Mouse (Mus musculus): ENCODE measurements around the gene H60b.
"Not testable (repeated sequence)": the region's sequence is repeated elsewhere in the genome, so short reads cannot be mapped to it uniquely, and the experiment has no call there.

H60b gene

DNA sequence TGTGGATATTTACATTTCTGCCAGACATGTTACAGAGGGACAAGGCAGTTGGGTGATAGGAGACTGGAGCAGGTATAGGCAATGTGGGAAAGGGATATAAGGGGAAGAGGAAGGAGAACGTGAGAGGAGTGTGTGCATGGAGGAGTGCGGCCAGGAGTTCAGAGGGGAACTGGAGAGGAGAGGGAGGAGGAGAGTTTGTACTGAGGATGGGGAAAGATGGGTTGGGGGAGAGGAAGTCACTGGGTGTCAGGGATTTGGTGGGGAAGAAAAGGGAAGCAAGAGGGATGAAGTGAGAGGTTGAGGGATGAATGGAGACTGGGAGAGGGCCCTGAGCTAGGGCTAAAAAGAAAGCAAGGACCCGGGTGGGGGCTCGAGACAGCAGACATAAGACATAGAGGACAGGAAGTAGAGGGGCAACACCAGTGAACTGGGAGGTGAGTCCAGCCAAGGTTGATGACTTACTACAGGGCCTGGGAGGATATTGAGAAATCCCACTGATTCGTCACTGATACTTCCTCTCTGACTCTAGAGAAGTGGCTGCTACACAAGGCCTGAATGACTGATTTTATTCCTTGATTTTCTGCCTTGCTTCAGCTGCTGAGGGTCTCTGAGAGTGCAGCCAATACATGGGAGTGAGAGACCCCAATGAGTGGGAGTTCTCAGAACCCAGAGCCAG is 7.1 kb downstream of the H60b start:
- DNase-seq: not testable (repeated sequence)

DNA sequence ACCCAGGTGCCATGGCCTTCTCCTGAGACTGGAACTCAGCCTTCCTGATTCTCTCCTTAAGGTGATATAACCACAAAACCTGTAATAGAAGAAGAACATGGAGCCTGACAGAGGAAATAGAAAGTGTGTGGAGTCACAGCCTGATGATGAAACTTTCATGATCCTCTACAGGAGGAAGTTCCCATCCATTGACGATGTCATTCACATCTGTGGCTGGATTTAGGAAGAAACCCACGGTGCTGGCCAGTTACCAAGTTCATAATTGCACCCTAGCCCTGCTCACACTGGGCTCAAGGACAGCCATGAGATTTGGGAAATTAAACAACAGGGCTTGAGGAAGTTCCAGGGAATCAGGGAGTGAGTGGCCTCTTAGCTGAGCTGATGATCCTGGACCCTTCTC is 7.6 kb downstream of the H60b start:
- DNase-seq: not testable (repeated sequence)

DNA sequence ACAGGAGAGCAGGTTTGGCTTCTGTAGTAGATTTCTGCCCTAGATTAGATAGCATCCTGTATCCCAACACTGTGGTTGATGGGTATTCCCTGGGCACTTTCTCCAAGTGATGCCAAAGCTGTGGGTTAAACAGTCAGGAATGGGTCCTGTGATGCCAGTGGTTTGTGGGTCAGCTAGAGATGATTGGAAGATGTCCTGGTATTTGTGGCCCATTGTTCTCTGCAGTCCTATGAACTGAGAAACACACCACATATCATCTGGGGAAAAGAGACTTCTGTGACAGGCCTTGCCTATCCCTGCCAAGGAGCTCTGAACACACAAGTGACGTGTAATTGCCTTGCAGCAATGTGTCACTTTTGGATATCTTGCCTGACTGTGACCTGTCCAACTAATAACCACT is 8.7 kb downstream of the H60b start:
- not testable (repeated sequence) for DNase-seq

- DNase-seq: not testable (repeated sequence)
Observed at GRCm38 (mm10) chr10:22169116-22169515, 10.7 kb downstream of the H60b start.

- not testable (repeated sequence) for DNase-seq
Observed at GRCm38 (mm10) chr10:22172431-22173334, 14.3 kb downstream of the H60b start.

DNA sequence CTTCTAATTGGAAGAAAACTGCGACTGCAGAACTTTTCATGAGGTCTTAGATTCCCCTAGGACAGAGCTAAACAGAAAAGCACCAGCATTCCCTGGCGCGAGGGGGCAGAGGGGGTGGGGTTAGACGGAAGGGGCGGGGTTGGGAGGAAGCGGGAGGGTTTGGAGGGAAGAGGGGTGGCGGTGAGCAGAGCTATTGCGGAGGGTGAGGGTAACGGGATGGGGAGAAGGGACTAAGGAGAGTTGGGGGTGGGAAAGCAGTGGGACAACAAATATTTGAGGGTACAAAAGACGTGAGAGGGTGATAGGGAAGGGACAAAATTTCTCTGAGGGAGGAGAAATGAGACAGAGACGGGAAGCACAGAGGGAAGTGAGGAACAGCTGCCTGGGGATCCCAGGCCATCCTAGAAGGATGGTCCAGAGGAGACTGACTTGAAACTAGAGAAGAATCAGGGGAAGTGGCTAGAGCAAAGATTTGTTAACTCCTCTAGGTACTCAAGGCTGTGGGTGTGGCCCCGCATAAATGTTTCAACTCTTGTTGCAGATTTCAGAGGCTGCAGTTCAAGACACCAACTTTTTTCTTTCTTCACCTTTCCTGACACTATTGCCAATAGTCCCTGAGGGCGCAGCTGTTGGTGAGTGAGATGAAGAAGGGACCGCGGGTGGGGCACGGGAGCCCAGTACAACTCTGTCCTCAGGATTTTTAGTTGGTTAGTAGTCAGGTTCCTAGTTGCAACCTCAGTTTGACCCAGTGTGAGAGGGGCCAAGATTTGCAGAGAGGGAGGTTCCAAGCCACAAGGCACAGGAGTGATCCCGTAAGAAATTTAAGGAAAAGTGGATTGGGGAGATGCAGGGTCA is 15.2 kb downstream of the H60b start:
- DNase-seq: not testable (repeated sequence)

DNA sequence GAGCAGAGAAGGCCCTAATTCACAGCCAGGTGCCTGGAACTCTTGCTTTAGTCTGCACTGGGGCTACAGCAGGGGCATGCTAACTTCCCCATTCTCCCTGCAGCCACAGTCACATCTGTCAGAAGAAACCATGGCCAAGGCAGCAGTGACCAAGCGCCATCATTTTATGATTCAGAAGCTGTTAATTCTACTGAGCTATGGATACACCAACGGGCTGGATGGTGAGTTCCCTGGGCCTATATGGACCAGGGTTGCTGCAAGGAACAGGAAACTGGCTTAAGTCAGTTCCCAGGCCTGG is 15.8 kb downstream of the H60b start:
- DNase-seq: not testable (repeated sequence)

- DNase-seq: not testable (repeated sequence)
Observed at GRCm38 (mm10) chr10:22176515-22176914, 18.1 kb downstream of the H60b start.

DNA sequence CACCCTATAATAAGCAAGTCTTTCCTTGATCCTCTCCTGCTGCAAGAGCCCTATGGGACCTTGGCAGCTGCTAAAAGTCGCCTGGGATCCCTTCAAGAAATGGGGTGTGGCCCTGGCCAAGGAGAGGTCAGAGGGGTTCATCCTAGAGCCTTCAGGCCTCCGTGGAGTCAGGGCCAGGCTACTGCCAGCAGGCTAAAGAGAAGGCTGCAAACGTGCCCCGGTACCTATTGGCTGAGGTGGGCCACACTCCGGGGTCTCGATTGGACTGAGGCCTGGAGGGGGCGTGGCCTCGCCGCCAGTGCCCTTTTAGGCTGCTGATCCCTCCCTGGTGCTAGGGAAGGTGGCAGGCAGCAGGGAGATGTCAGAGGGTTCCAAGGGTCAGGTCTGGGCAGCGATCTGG is 32.6 kb downstream of the H60b start:
- DNase-seq: not testable (repeated sequence)

DNA sequence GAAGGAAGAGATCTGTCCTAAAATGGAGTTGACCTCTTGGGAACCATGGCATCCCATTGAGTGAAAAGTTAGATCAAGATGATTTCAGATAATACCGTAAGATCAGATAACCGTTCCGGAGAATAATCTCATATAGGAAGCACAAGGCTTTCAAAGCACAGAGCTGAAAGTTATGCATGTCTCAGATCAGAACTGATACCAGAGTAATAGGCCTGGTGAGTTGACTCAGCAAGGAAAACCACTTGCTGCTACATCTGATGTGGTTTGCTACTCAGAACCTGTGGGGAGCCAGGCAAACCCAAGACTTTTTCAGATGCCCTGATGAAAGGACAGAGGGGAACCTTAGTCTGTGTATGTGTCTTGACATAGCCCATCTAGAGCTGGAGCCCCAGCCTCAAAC is 43.0 kb downstream of the H60b start:
- not testable (repeated sequence) for DNase-seq

- not testable (repeated sequence) for DNase-seq
Observed at GRCm38 (mm10) chr10:22202784-22203583, 44.6 kb downstream of the H60b start.

DNA sequence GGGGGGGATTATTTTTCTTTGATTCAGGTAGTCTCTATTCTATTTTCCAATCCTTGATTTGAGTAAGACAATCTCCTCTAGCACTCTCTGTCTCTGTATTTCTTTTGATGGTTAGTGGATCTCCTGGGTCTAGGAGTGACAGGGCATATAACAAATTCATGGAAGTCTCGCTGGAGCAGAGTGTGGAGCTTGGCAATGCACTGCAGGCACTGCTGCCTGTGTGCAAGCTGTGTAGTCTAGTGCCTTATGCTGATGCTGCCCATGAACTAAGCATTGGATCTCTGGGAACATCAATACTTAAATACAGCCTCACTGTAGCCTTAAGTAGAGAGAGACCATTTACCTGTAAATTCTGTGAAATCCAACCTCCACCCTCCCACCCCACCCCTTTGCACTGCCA is 48.1 kb downstream of the H60b start:
- not testable (repeated sequence) for DNase-seq

DNA sequence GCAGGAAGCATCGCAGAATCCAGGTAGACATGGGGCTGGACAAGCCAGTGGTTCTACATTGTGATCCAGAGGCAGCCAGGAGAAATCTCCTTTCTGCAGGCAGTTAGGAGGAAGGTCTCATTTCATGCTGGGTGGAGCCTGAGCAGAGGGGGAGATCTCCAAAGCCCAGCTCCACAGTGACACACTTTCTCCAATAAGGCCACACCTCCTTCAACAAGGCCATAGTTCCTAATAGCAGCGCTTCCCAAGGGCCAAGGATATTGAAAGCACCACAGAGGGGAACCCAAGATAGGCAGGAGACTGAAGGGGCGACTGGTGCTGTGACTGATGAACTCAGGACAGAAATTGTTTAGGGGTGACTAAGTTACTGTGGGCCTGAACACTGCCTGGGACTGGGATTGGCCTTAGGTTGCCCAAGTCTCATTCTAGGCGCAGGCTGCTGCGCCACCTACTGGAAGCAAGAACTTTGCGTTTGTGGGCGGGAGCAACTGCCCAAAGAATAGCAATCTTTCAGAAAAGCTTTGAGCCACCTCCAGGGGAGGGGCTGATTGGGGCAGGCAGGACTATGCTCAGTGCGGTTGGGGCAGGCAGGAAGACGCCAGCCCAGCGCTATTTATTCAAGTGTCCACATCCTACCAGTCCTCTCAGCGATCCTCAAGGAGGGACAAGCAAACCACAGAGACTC is 53.8 kb downstream of the H60b start:
- peak; percentile 38 for DNase-seq

DNA sequence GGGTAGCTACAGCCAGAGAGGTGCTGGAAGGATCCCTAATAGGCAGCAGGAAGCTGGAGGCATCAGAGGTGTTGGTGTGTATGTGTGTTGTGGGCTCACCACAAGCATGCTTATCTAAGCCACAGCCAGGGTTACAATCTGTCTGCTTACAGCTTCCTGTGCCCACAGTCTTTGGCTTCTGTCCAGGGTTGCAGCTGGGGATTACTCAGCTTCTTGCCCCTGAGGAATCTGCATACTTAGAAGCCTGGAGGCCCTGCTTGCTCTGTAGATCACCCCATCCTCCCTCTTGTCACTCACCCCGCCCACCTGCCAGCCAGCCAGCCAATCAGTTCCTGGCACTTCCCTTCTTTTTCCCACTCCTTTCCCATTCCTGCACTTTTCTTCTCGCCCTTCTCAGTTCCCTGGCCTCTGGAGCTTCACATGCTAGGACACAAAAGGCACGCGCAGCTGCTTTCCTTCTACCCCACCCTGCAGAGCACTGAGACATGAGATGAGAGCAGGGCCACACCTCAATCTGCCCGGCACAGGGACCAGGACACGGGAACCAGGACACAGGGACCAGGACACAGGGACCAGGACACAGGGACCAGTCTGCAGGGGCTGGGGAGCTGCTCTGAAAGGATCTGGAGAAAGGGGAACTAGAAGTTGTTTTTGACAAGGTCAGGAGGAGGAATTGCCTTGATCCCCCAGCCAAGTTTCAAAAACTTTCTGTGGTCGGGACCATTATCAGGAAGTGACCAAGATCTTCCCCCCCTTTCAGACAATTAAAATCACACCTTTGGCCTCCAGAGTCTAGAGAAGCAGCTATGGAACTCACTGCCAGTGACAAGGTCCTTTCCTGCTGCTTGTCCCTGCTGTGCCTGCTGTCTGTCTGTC is 65.3 kb downstream of the H60b start:
- DNase-seq: peak; percentile 21

DNA sequence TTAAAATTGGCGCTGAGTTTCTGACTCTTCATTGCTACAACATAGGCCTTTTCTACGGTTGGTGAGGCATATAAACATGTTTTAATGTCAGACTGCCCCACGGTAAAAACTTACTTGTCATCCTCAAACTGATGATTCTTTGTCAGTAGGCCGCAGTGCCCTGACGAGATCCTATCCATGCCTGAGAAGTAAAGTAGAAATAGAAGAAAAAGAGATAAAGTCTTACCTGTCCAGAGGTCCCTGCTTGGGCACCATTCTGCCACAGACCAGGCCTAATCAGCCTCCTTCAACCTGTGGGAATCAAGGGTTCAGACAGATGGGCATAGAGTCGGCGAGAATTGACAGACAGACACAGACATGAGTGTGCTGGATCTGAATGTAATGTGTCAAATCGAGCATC is 106.7 kb downstream of the H60b start:
- no peak for DNase-seq

- DNase-seq: not testable (repeated sequence)
Observed at GRCm38 (mm10) chr10:22270879-22271786, 112.7 kb downstream of the H60b start.

DNA sequence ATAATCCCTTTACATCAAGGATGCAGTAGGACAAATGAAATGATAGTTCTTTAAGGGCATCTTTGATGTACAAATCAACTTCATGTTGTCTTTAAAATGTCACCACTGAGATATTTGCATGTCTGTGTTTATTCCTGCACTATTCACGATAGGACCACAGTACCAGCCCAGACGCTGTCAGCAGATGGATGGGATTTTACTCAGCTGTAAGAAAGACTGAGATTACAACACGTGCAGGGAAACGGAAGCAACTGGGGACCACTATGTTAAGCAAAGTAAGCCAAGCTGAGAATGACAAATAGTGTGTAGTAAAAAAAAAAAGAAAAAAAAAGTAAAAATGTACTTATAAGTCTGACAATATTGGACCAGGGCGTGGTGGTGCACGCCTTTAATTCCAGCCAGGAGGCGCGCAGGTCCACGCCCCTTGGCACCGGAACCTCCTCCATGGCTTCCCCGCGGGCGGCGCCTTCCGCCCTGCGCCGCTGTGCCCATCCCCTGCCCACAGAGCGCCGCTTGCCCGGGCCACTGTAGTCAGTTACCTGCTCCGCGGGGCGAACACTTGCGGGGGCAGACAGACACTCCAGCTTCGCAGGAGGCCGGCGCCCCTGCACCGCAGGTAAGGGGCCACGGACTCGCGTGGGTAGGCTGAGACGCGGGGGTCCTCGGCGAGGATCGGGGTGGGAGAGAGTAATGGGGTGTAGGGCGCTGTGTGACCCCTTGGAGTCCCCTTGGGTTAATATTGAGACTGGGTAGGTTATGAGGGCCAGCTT is 114.7 kb downstream of the H60b start:
- DNase-seq: not testable (repeated sequence)

DNA sequence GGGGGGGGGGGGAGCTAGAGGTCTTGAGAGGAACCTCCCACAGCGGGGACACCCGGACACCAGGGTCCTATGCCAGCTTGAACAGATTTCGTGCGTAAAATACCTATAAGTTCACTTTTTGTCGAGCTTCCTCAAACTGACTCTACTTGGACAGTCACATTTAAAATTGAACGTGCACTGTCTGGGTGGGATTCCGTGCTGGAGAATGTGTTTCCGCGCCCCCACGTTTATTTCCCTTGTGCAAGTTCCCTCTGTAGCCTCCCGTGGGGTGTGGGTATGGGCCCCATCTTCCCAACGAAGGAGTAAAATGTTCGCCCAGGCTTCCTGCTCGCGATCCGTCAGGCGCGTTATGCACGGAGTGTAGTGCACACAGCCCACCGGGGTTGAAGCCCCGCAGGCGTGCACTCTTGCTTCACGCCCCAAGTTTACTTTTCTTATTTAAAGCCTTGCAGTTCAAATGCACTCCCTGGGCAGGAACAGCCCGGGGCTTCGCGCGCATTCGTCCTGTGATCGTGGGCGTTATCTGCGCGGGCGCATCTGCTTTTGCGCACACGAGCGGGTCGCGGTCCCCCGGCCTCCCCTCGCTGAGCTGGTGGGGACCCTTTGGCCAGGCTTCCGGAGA is 115.4 kb downstream of the H60b start:
- no peak for DNase-seq

Data from right cerebral cortex, adult 18-20 months (tissue).